16 mouse cellular contexts compared by ENCODE assay signal in genomic region chr10:116271470-116271915, GRCm38 (mm10). TPM values are rescaled to one million over a fixed set of nuclear protein-coding genes. Genes with fewer than 3 reads are reported as not detected.
DNase-seq lines count a peak whose midpoint lies in the region; ATAC-seq and TF ChIP-seq lines count a peak whose summit lies in the region.
"Had no signal": no experiment of that assay in that cellular context is flagged by ENCODE, and none has a peak within 500 bp of the region (broad histone marks: within the 10 kb centered on the region; RNA-seq: fewer than 3 reads in every experiment).

No protein-coding gene starts in this region.

- H3K9ac ChIP-seq in heart, embryonic 13.5 days, result no peak overlapping the region
- no peak overlapping the region for H3K9ac ChIP-seq in kidney, postnatal 0 days (ENCODE audit: low read depth, low read length)
- H3K9ac ChIP-seq in lung, postnatal 0 days (replicated peaks; ENCODE audit: low read depth), result no peak overlapping the region
- H3K9ac ChIP-seq: embryonic facial prominence, embryonic 13.5 days; limb, embryonic 13.5 days; liver, embryonic 14.5 days; midbrain, embryonic 13.5 days had no signal

- 70% methylated on average over 10 of the region's 10 CpGs for WGBS in heart, embryonic 13.5 days
- WGBS in kidney, postnatal 0 days, result 70% methylated on average over 10 of the region's 10 CpGs
- WGBS in lung, postnatal 0 days, result 54% methylated on average over 10 of the region's 10 CpGs

- no peaks in the 10 kb centered on the region for H3K27me3 ChIP-seq in heart, embryonic 13.5 days (replicated peaks)
- no peaks in the 10 kb centered on the region for H3K27me3 ChIP-seq in kidney, postnatal 0 days (ENCODE audit: insufficient read depth, low read length)
- H3K27me3 ChIP-seq in lung, postnatal 0 days (replicated peaks; ENCODE audit: insufficient read depth, low read length), result no peaks in the 10 kb centered on the region
- H3K27me3 ChIP-seq: embryonic facial prominence, embryonic 13.5 days; limb, embryonic 13.5 days; midbrain, embryonic 13.5 days had no signal

- no peaks in the 10 kb centered on the region for H3K36me3 ChIP-seq in heart, embryonic 13.5 days
- H3K36me3 ChIP-seq in kidney, postnatal 0 days (ENCODE audit: insufficient read depth, low read length), result no peaks in the 10 kb centered on the region
- H3K36me3 ChIP-seq in lung, postnatal 0 days (ENCODE audit: insufficient read depth, low read length), result no peaks in the 10 kb centered on the region
- H3K36me3 ChIP-seq: embryonic facial prominence, embryonic 13.5 days; limb, embryonic 13.5 days; midbrain, embryonic 13.5 days had no signal

- DNase-seq in heart, postnatal 10 days, result no peak
- no peak for DNase-seq in kidney, postnatal 0 days (ENCODE audit: low spot score)
- no peak for DNase-seq in kidney, adult 11 months
- DNase-seq in lung, postnatal 0 days (ENCODE audit: low spot score), result no peak
- no peak for DNase-seq in lung, postnatal 14 days
- no peak for DNase-seq in urinary bladder, postnatal 25 days (ENCODE audit: low spot score)
- DNase-seq: cerebellum, adult 9-11 months; retina, postnatal 1 day; right cerebral cortex, postnatal 4 days; thymus, postnatal 14 days had no signal

- no peak overlapping the region for H3K4me2 ChIP-seq in heart, embryonic 13.5 days
- no peak overlapping the region for H3K4me2 ChIP-seq in kidney, postnatal 0 days (ENCODE audit: low read length)
- no peak overlapping the region for H3K4me2 ChIP-seq in lung, postnatal 0 days (replicated peaks; ENCODE audit: low read depth, low read length)
- H3K4me2 ChIP-seq: embryonic facial prominence, embryonic 13.5 days; limb, embryonic 13.5 days; midbrain, embryonic 13.5 days had no signal

- intact Hi-C loops in heart, postnatal 10 days (cut with DNase I), result no loop called here

- peak; percentile 64 for TF ChIP-seq EP300 in lung, postnatal 0 days (IDR thresholded peaks at IDR 0.05)

- H3K9me3 ChIP-seq in heart, embryonic 13.5 days, result no peaks in the 10 kb centered on the region
- no peaks in the 10 kb centered on the region for H3K9me3 ChIP-seq in kidney, postnatal 0 days (replicated peaks; ENCODE audit: low read length)
- no peaks in the 10 kb centered on the region for H3K9me3 ChIP-seq in lung, postnatal 0 days (ENCODE audit: low read length)
- H3K9me3 ChIP-seq: embryonic facial prominence, embryonic 13.5 days; limb, embryonic 13.5 days; midbrain, embryonic 13.5 days had no signal

- ATAC-seq in heart, embryonic 13.5 days (ENCODE audit: extremely low read depth, insufficient number of reproducible peaks, low FRiP score, low TSS enrichment), result no peak
- ATAC-seq in kidney, postnatal 0 days (replicated peaks; ENCODE audit: low FRiP score, low read depth), result no peak
- no peak for ATAC-seq in lung, postnatal 0 days
- ATAC-seq: midbrain, embryonic 13.5 days had no signal

- no peak for TF ChIP-seq CTCF in kidney, postnatal 0 days (IDR thresholded peaks at IDR 0.05; ENCODE audit: low read depth)
- no peak for TF ChIP-seq CTCF in lung, postnatal 0 days (IDR thresholded peaks at IDR 0.05)

- H3K27ac ChIP-seq in heart, embryonic 13.5 days (replicated peaks), result peak overlapping the region; percentile 48
- H3K27ac ChIP-seq in kidney, postnatal 0 days, result peak overlapping the region; percentile 71
- 0 out of 2 replicates have a peak overlapping the region, but pooled peaks have one; percentile 66 for H3K27ac ChIP-seq in lung, postnatal 0 days (ENCODE audit: low read length)
- H3K27ac ChIP-seq: embryonic facial prominence, embryonic 13.5 days; limb, embryonic 13.5 days; liver, embryonic 14.5 days had no signal

- H3K4me3 ChIP-seq in heart, embryonic 13.5 days, result no peak overlapping the region
- H3K4me3 ChIP-seq in kidney, postnatal 0 days (replicated peaks; ENCODE audit: low read depth, low read length), result no peak overlapping the region
- no peak overlapping the region for H3K4me3 ChIP-seq in lung, postnatal 0 days (ENCODE audit: low read depth, low read length)
- H3K4me3 ChIP-seq: embryonic facial prominence, embryonic 13.5 days; limb, embryonic 13.5 days; midbrain, embryonic 13.5 days had no signal

- H3K4me1 ChIP-seq in heart, embryonic 13.5 days, result peaks cover 46% of the 10 kb centered on the region
- H3K4me1 ChIP-seq in kidney, postnatal 0 days (replicated peaks; ENCODE audit: insufficient read depth, low read length), result peaks cover 12% of the 10 kb centered on the region; the same call in 1 of the 2 replicates
- peaks cover 4% of the 10 kb centered on the region; the same call in 1 of the 2 replicates for H3K4me1 ChIP-seq in lung, postnatal 0 days (ENCODE audit: insufficient read depth, low read depth, low read length)
- H3K4me1 ChIP-seq: embryonic facial prominence, embryonic 13.5 days; limb, embryonic 13.5 days; midbrain, embryonic 13.5 days had no signal

RNA-seq across cellular contexts. Expression of gene Ptprb, which starts 3.8 kb away (rescaled TPM):
- 5.4 and 6.4 TPM in 2 replicates for polyA plus RNA-seq in heart, embryonic 13.5 days (2015; fragmentation: Nextera tagmentation; extraction: Ambion mirVana)
- total RNA-seq in heart, postnatal 10 days (2021), result 10 to 100 TPM; 86.4 to 93.2 TPM
- 5.5 and 6.4 TPM in 2 replicates for polyA plus RNA-seq in kidney, postnatal 0 days (2015; fragmentation: Nextera tagmentation; extraction: Ambion mirVana)
- 25.0 and 28.8 TPM in 2 replicates for polyA plus RNA-seq in lung, postnatal 0 days (2015; fragmentation: Nextera tagmentation; extraction: Ambion mirVana)
- total RNA-seq: hematopoietic stem cell, adult 5-6 weeks had no signal
